Mouse (Mus musculus) lung, adult 2 months (tissue): Measurements from ENCODE around the gene Dnase1l2.
"Not testable (repeated sequence)": the region's sequence is repeated elsewhere in the genome, so short reads cannot be mapped to it uniquely, and the experiment has no call there.

Experiments used
- CTCF ChIP-seq: fragments of 200-500 bp; IDR thresholded peaks from 2 replicates; pipeline ENCODE4 v1.5.1; 2011; ENCODE audit warnings: mild to moderate bottlenecking, low read length, control low read depth; ENCODE audit not compliant: insufficient read depth
- POLR2A ChIP-seq: fragments of 200-500 bp; IDR thresholded peaks from 2 replicates; pipeline ENCODE4 v1.6.1; 2011; ENCODE audit warnings: low read depth, mild to moderate bottlenecking, control low read depth, low read length, borderline replicate concordance; ENCODE audit errors: extremely low read depth

DNA sequence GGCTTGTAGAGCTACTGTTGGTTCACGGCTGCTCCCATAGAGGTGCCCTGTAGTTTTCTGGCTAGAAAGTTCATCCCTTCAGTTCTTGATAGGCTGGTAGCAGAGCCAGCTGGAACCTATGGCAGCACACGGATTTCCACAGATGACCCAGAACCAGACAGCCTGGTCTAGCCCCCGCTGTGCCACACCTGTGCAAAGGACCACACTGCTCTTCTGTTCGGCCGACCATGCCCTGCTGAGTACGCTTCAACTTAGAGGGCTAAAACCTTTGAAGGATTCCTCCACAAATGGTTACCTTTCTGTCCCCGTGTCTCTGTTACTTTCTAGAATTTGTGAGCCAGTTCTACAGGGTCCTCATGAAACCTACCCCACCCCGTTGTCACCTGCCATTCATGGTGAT lies 17.6 kb downstream of the Dnase1l2 start:
- not testable (repeated sequence) for TF ChIP-seq CTCF, POLR2A
